Mouse (Mus musculus) liver, postnatal 0 days (tissue): ENCODE data around the gene Tinag.

Source experiments
- CTCF ChIP-seq: sonication (generic); IDR thresholded peaks from 2 replicates; pipeline ENCODE4 v1.5.1; 2016; ENCODE audit warnings: antibody characterized with exemption, low read depth
- EP300 ChIP-seq: IDR thresholded peaks from 2 replicates; pipeline ENCODE4 v1.6.1; 2016; ENCODE audit warnings: antibody characterized with exemption, low read depth, mild to moderate bottlenecking

DNA sequence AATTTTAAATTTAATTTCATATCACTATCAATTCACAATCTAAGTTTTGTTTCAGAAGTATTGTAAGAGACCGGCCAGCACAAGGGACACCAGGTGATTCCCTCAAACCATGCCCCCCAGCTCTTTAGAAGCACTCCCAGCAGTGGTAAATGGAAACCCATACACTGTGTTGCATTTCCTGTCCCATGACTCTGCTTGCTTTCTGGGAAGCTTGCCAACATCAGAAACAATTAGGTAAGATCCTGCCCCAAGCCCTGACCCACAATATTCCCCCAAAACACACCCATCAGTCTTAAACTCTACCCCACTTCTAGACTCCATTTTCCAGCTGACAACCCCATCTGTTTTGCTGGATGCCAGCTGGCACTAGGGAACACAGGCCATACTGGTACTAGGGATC lies 110.8 kb downstream of the Tinag start:
- no peak for TF ChIP-seq EP300
- TF ChIP-seq CTCF = no peak
